Mouse (Mus musculus) forebrain, embryonic 16.5 days (tissue): Measurements from ENCODE around the gene Rgs2. TPM values are rescaled to one million over a fixed set of nuclear protein-coding genes. Genes with fewer than 3 reads are reported as not detected.

Experiments used
- ATAC-seq: fragments of 200-750 bp; cut with Nextera tagmentation; 2 replicates; pipeline ENCODE4 v1.8.0; 2017; ENCODE audit warnings: mild to moderate bottlenecking, moderate library complexity
- H3K27ac ChIP-seq: fragments of 300-500 bp; sonication (generic); 2 replicates; pipeline ENCODE4 v1.5.1; 2014; ENCODE audit warnings: low read length, control low read depth
- H3K27me3 ChIP-seq: fragments of 300-500 bp; sonication (generic); replicated peaks from 2 replicates; pipeline ENCODE4 v1.6.1; 2014; ENCODE audit warnings: low read length; ENCODE audit not compliant: control insufficient read depth, insufficient read depth
- H3K36me3 ChIP-seq: fragments of 300-500 bp; sonication (generic); 2 replicates; pipeline ENCODE4 v1.6.1; 2014; ENCODE audit not compliant: control insufficient read depth, insufficient read depth
- H3K4me1 ChIP-seq: fragments of 300-500 bp; sonication (generic); replicated peaks from 2 replicates; pipeline ENCODE4 v1.6.1; 2014; ENCODE audit warnings: low read length; ENCODE audit not compliant: control insufficient read depth, insufficient read depth
- H3K4me2 ChIP-seq: fragments of 300-500 bp; sonication (generic); 2 replicates; pipeline ENCODE4 v1.6.1; 2014; ENCODE audit warnings: mild to moderate bottlenecking, low read length, control low read depth
- H3K4me3 ChIP-seq: fragments of 300-500 bp; sonication (generic); replicated peaks from 2 replicates; pipeline ENCODE4 v1.5.1; 2014; ENCODE audit warnings: mild to moderate bottlenecking, low read length, control low read depth
- H3K9ac ChIP-seq: fragments of 300-500 bp; sonication (generic); replicated peaks from 2 replicates; pipeline ENCODE4 v1.6.1; 2014; ENCODE audit warnings: low read depth, low read length, control low read depth
- H3K9me3 ChIP-seq: fragments of 300-500 bp; sonication (generic); 2 replicates; pipeline ENCODE4 v1.6.1; 2016; ENCODE audit warnings: low read length; ENCODE audit not compliant: control insufficient read depth
- WGBS: fragments of 180-500 bp; shearing (Covaris S2); extraction: QIAGEN DNeasy Blood & Tissue Kit; methylation state at CpG from one replicate; pipeline ENCODE4 v1.1.7; 2014; 5-methylcytosine and 5-hydroxymethylcytosine counted together
- polyA plus RNA-seq: library from polyadenylated mRNA; unstranded; fragments of >200 nt; fragmentation: Nextera tagmentation; extraction: Ambion mirVana; gene quantifications from 2 replicates; pipeline ENCODE4 v1.2.1, GENCODE M21; 2015

Rgs2 gene
- polyA plus RNA-seq, 1 experiment from 2014 or later = 85.7 TPM

DNA sequence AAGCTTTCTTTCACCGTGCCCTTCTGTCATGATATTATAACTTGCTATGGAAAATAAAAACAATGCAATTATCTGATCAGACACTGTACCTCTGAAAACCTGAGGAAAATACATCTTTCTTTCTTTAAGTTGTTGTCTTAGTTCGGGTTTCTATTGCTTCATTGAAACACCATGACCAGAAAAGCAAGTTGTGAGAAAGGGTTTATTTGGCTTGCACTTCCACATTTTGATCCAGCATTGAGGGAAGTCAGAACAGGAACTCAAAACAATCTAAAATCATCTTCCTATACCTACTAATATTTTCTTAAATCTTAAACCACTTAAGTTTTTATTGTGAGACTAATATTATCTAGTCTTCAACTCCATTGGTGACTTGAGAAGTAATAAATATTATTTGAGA lies 11.4 kb downstream of the Rgs2 start:
- Histone ChIP-seq H3K4me2 (no peak overlapping the region), H3K27me3 (no peaks in the 10 kb centered on the region)
- 83% methylated on average over 2 of the region's 2 CpGs for WGBS

GRCm38 (mm10) chr1:143990263-143990662 lies 13.7 kb downstream of the Rgs2 start:
- Histone ChIP-seq H3K27ac (no peak overlapping the region), H3K4me2 (no peak overlapping the region), H3K9ac (no peak overlapping the region), H3K36me3 (no peaks in the 10 kb centered on the region), H3K9me3 (no peaks in the 10 kb centered on the region), H3K4me1 (0 out of 2 replicates have a peak, but pooled peaks cover 2% of the 10 kb centered on the region), H3K4me3 (no peak overlapping the region), H3K27me3 (no peaks in the 10 kb centered on the region)
- no peak for ATAC-seq
- WGBS = 53% methylated on average over 5 of the region's 5 CpGs

More for the DNA sequence above, 11.4 kb downstream of the Rgs2 start:
- H3K9me3 ChIP-seq = no peaks in the 10 kb centered on the region
- no peak overlapping the region for H3K27ac ChIP-seq
- no peak for ATAC-seq
- no peak overlapping the region for H3K9ac ChIP-seq
- H3K4me1 ChIP-seq = 0 out of 2 replicates have a peak, but pooled peaks cover 2% of the 10 kb centered on the region
- H3K36me3 ChIP-seq = no peaks in the 10 kb centered on the region
- no peak overlapping the region for H3K4me3 ChIP-seq

GRCm38 (mm10) chr1:143989773-143990172 lies 14.2 kb downstream of the Rgs2 start:
- Histone ChIP-seq H3K27ac (no peak overlapping the region), H3K4me2 (no peak overlapping the region), H3K27me3 (no peaks in the 10 kb centered on the region), H3K36me3 (no peaks in the 10 kb centered on the region), H3K9ac (no peak overlapping the region), H3K4me3 (no peak overlapping the region), H3K4me1 (0 out of 2 replicates have a peak, but pooled peaks cover 2% of the 10 kb centered on the region), H3K9me3 (no peaks in the 10 kb centered on the region)
- 15% methylated on average over 5 of the region's 5 CpGs for WGBS
- ATAC-seq = peak; percentile 76

- Histone ChIP-seq H3K4me2 (no peak overlapping the region), H3K27ac (no peak overlapping the region), H3K9me3 (no peaks in the 10 kb centered on the region), H3K9ac (no peak overlapping the region), H3K4me3 (no peak overlapping the region), H3K27me3 (no peaks in the 10 kb centered on the region), H3K36me3 (no peaks in the 10 kb centered on the region), H3K4me1 (0 out of 2 replicates have a peak, but pooled peaks cover 2% of the 10 kb centered on the region)
- ATAC-seq = no peak
- 86% methylated on average over 6 of the region's 6 CpGs for WGBS
These were observed 15.2 kb downstream of the Rgs2 start for GRCm38 (mm10) chr1:143988756-143989155.

DNA sequence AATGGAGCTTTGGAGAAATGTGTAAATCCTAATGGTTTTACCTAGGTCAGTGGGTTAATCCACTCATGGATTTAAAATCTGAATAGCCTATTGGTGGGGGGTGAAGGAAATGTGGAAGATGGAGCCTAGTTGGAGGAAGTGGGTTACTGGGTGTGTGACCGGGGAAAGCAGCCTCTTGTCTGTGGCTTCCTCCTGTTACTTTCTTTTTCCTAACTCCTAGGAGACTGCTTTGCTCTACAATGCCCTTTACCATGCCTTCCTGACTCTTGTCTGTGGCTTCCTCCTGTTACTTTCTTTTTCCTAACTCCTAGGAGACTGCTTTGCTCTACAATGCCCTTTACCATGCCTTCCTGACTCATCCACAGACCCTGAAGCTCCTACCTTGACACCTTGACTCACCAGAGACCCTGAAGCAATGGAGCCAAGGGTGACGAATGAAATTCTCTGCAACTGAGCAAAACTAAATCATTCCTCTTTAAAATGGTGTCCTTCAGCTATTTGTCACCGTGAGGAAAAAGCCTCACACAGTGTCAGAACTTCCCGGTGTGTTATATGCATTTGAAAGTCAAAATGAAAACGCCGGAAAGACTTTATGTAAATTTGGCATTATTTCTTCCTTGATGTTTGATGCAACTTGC lies 18.9 kb downstream of the Rgs2 start:
- Histone ChIP-seq H3K9ac (no peak overlapping the region), H3K4me2 (no peak overlapping the region), H3K4me3 (no peak overlapping the region), H3K4me1 (peaks cover 5% of the 10 kb centered on the region; the same call in 1 of the 2 replicates), H3K36me3 (no peaks in the 10 kb centered on the region), H3K27me3 (no peaks in the 10 kb centered on the region), H3K9me3 (no peaks in the 10 kb centered on the region), H3K27ac (no peak overlapping the region)
- no peak for ATAC-seq
- 81% methylated on average over 6 of the region's 6 CpGs for WGBS

DNA sequence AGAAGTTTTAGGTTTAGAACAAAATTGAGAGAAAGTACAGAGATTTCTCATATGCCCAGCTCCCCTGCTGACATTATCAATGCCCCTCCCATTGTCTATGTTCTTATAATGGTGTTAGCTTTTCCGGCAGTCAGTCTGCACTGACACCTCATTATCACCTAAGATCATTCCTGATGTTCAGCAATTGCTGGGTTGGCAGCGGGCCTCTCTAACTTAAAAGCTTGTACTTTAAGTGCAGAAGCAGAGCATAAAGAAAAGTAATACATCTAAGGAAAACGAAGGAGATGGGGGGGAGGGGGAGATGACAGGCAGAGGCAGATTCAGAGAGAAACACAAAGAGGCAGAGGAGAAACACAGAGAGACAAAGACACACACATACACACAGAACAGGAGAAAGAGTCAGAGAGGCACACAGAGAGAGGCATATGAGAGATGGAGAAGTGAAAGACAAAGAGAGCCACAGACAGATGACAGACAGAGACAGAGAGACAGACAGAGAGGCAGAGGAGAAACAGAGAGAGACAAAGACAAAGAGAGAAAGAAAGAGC lies 21.1 kb downstream of the Rgs2 start:
- no peaks in the 10 kb centered on the region for H3K36me3 ChIP-seq
- no peaks in the 10 kb centered on the region for H3K27me3 ChIP-seq
- ATAC-seq = peak; percentile 76
- no peak overlapping the region for H3K4me2 ChIP-seq
- peaks cover 5% of the 10 kb centered on the region; the same call in 1 of the 2 replicates for H3K4me1 ChIP-seq
- H3K9ac ChIP-seq = no peak overlapping the region
- no peak overlapping the region for H3K27ac ChIP-seq
- 24% methylated on average over 3 of the region's 3 CpGs for WGBS
- H3K9me3 ChIP-seq = no peaks in the 10 kb centered on the region
- no peak overlapping the region for H3K4me3 ChIP-seq

GRCm38 (mm10) chr1:143982085-143982764 lies 21.7 kb downstream of the Rgs2 start:
- 26% methylated on average over 2 of the region's 2 CpGs for WGBS

GRCm38 (mm10) chr1:143980811-143981210 lies 23.1 kb downstream of the Rgs2 start:
- Histone ChIP-seq H3K4me3 (no peak overlapping the region), H3K36me3 (no peaks in the 10 kb centered on the region), H3K27me3 (no peaks in the 10 kb centered on the region), H3K4me2 (no peak overlapping the region), H3K27ac (no peak overlapping the region), H3K4me1 (peaks cover 5% of the 10 kb centered on the region; the same call in 1 of the 2 replicates), H3K9ac (no peak overlapping the region), H3K9me3 (no peaks in the 10 kb centered on the region)
- no peak for ATAC-seq

More at GRCm38 (mm10) chr1:143982085-143982764, 21.7 kb downstream of the Rgs2 start:
- Histone ChIP-seq H3K4me3 (no peak overlapping the region), H3K9ac (no peak overlapping the region), H3K36me3 (no peaks in the 10 kb centered on the region), H3K9me3 (no peaks in the 10 kb centered on the region), H3K4me2 (no peak overlapping the region), H3K27ac (peak overlapping the region; percentile 37), H3K27me3 (no peaks in the 10 kb centered on the region), H3K4me1 (peaks cover 5% of the 10 kb centered on the region; the same call in 1 of the 2 replicates)
- ATAC-seq = peak; percentile 23; the same call in 1 of the 2 replicates

DNA sequence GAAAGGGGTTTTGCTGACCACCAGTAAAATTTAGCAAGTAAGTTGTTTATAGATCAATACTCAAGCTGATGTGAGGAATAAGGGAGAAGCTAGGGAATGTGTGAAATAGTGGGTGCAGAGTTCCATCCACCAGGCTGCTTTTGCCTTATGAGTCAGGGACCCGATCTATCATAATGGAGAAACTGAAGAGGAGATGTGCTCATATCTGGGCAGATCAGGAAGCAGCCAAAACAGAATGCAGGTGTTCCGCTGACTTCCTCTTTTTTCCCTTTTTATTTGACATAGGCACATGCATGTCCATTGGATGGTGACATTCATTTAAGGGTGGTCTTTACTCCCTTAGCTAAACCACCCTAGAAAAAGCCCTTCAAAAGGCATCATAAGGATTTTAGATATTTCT lies 29.3 kb downstream of the Rgs2 start:
- no peak overlapping the region for H3K27ac ChIP-seq
- no peak overlapping the region for H3K4me2 ChIP-seq
- ATAC-seq = no peak
- H3K9ac ChIP-seq = no peak overlapping the region
- H3K36me3 ChIP-seq = no peaks in the 10 kb centered on the region
- WGBS = 98% methylated on average over 2 of the region's 2 CpGs
- no peak overlapping the region for H3K4me3 ChIP-seq
- H3K27me3 ChIP-seq = no peaks in the 10 kb centered on the region
- H3K9me3 ChIP-seq = no peaks in the 10 kb centered on the region
- H3K4me1 ChIP-seq = no peaks in the 10 kb centered on the region
